In the genomic region with DNA sequence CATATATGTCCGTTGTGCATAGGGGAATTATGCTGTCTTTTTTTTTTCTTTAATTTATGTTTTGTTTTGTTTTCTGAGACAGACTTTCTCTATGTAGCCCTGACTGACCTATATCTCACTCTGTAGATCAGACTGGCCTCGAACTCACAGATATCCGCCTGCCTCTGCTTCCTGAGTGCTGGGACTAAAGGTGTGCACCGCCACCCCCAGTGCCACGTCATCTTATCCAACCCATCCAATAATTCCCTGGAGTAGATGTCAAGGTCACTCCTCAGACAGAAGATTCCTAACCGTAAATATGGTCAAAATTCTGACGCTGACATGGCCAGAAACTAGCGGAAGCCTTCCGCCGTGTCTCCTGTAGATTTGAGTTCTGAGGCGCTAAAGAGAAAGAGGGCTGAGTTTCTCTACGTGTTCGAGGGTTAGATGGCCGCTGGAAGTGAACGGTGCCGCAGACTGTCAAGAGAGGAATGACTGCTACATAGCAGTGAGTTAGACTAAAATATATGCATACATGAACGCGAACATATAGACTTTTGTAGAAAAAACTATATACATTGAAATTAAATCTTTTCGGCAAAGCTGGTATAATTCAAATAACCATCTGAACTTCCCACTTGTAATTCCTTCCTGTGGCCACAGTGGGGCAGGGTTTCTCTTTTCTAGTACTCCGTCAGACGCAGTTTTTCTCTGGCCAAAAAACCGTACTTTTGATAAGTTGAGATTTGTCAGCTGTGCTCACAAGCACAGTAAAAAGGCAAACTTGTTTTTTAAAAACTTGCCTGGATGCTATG, we compare ENCODE assay signal across 8 mouse cellular contexts. TPM values are rescaled to one million over a fixed set of nuclear protein-coding genes. Genes with fewer than 3 reads are reported as not detected.
DNase-seq lines count a peak whose midpoint lies in the region; ATAC-seq lines count a peak whose summit lies in the region.

No protein-coding gene starts in this region.

- H3K27me3 ChIP-seq in forebrain, embryonic 11.5 days (ENCODE audit: control insufficient read depth, insufficient read depth, low read length) = no peaks in the 10 kb centered on the region
- no peaks in the 10 kb centered on the region for H3K27me3 ChIP-seq in hindbrain, embryonic 10.5 days (ENCODE audit: insufficient read depth, poor library complexity, severe bottlenecking)
- H3K27me3 ChIP-seq in lung, embryonic 16.5 days (ENCODE audit: control insufficient read depth, insufficient read depth, low read depth, low read length) = no peaks in the 10 kb centered on the region

- no peaks in the 10 kb centered on the region for H3K36me3 ChIP-seq in forebrain, embryonic 11.5 days (ENCODE audit: control insufficient read depth, insufficient read depth, low read length)
- H3K36me3 ChIP-seq in hindbrain, embryonic 10.5 days = no peaks in the 10 kb centered on the region
- no peaks in the 10 kb centered on the region for H3K36me3 ChIP-seq in lung, embryonic 16.5 days (ENCODE audit: control insufficient read depth, insufficient read depth, low read length)

- H3K9me3 ChIP-seq in forebrain, embryonic 11.5 days (ENCODE audit: control insufficient read depth, low read length) = no peaks in the 10 kb centered on the region
- no peaks in the 10 kb centered on the region for H3K9me3 ChIP-seq in hindbrain, embryonic 10.5 days
- no peaks in the 10 kb centered on the region for H3K9me3 ChIP-seq in lung, embryonic 16.5 days (ENCODE audit: control insufficient read depth, low read length)

- no peaks in the 10 kb centered on the region for H3K4me1 ChIP-seq in forebrain, embryonic 11.5 days (replicated peaks; ENCODE audit: control insufficient read depth, insufficient read depth, low read length)
- peaks cover 6% of the 10 kb centered on the region; the same call in 1 of the 2 replicates for H3K4me1 ChIP-seq in hindbrain, embryonic 10.5 days (replicated peaks)
- H3K4me1 ChIP-seq in lung, embryonic 16.5 days (replicated peaks; ENCODE audit: control insufficient read depth, insufficient read depth, low read length) = peaks cover 4% of the 10 kb centered on the region; the same call in 1 of the 2 replicates

- peak overlapping the region; percentile 44 for H3K4me2 ChIP-seq in forebrain, embryonic 11.5 days (ENCODE audit: low read depth, low read length, severe bottlenecking)
- H3K4me2 ChIP-seq in lung, embryonic 16.5 days (ENCODE audit: low read depth, low read length) = peak overlapping the region; percentile 49

- H3K4me3 ChIP-seq in forebrain, embryonic 11.5 days (ENCODE audit: low read depth, low read length) = peak overlapping the region; percentile 20
- peak overlapping the region; percentile 46 for H3K4me3 ChIP-seq in hindbrain, embryonic 10.5 days
- peak overlapping the region; percentile 51 for H3K4me3 ChIP-seq in lung, embryonic 16.5 days (ENCODE audit: low read length)

- 20% methylated on average over 22 of the region's 22 CpGs for WGBS in forebrain, embryonic 11.5 days
- 23% methylated on average over 22 of the region's 22 CpGs for WGBS in hindbrain, embryonic 10.5 days
- 10% methylated on average over 22 of the region's 22 CpGs for WGBS in lung, embryonic 16.5 days

- ATAC-seq in forebrain, embryonic 11.5 days (replicated peaks; ENCODE audit: low FRiP score) = peak; percentile 35; the same call in 1 of the 2 replicates
- peak; percentile 66 for ATAC-seq in lung, embryonic 16.5 days (ENCODE audit: low read depth)

- peak; percentile 68 for DNase-seq in MEL-GATA-1-ER (ENCODE audit: extremely low read depth, low read depth)
- DNase-seq in c-Kit-positive CD71-negative TER-119-negative erythroid progenitor cells, embryonic 14.5 days (ENCODE audit: low read depth) = peak; percentile 70
- peak; percentile 79 for DNase-seq in forebrain, embryonic 11.5 days (ENCODE audit: low spot score)
- peak; percentile 56 for DNase-seq in hindbrain, embryonic 10.5 days (ENCODE audit: low spot score)
- peak; percentile 47 for DNase-seq in layer of hippocampus, adult 9-10 months (ENCODE audit: low spot score)
- peak; percentile 43 for DNase-seq in ovary, postnatal 14 days (ENCODE audit: low spot score)
- DNase-seq in thymus, postnatal 25 days = peak; percentile 76

- H3K9ac ChIP-seq in forebrain, embryonic 11.5 days (ENCODE audit: low read length) = no peak overlapping the region
- H3K9ac ChIP-seq in lung, embryonic 16.5 days (ENCODE audit: low read length) = peak overlapping the region; percentile 49

- no peak overlapping the region for H3K27ac ChIP-seq in forebrain, embryonic 11.5 days (ENCODE audit: low read depth, low read length)
- no peak overlapping the region for H3K27ac ChIP-seq in hindbrain, embryonic 10.5 days
- no peak overlapping the region for H3K27ac ChIP-seq in lung, embryonic 16.5 days (ENCODE audit: low read length)

RNA-seq across cellular contexts. Expression of a gene that starts 5.7 kb away (rescaled TPM):
- polyA plus RNA-seq in forebrain, embryonic 11.5 days (2014; fragmentation: Nextera tagmentation; extraction: Ambion mirVana) = 300 and 308 TPM in 2 replicates
- 311 and 318 TPM in 2 replicates for polyA plus RNA-seq in hindbrain, embryonic 10.5 days (2016; fragmentation: Nextera tagmentation; extraction: Ambion mirVana)
- 351 and 390 TPM in 2 replicates for polyA plus RNA-seq in lung, embryonic 16.5 days (2015; fragmentation: Nextera tagmentation; extraction: Ambion mirVana)

RNA-seq across cellular contexts. Expression of a gene that starts 15.2 kb away (rescaled TPM):
- 687 and 743 TPM in 2 replicates for polyA plus RNA-seq in forebrain, embryonic 11.5 days (2014; fragmentation: Nextera tagmentation; extraction: Ambion mirVana)
- 772 and 890 TPM in 2 replicates for polyA plus RNA-seq in hindbrain, embryonic 10.5 days (2016; fragmentation: Nextera tagmentation; extraction: Ambion mirVana)
- polyA plus RNA-seq in lung, embryonic 16.5 days (2015; fragmentation: Nextera tagmentation; extraction: Ambion mirVana) = 840 and 884 TPM in 2 replicates
